Mouse (Mus musculus) heart, embryonic 14.5 days (tissue): ENCODE data around the gene Sirt3. TPM values are rescaled to one million over a fixed set of nuclear protein-coding genes. Genes with fewer than 3 reads are reported as not detected.

Experiments
- ATAC-seq: fragments of 200-750 bp; cut with Nextera tagmentation; 2 replicates; pipeline ENCODE4 v1.8.0; 2017; ENCODE audit warnings: low read depth, moderate TSS enrichment; ENCODE audit not compliant: insufficient number of reproducible peaks, insufficient read depth, low FRiP score
- H3K27ac ChIP-seq, 2 experiments: fragments of 200-500 bp in 1 of 2; fragments of 300-500 bp in 1 of 2; sonication (generic) in 1 of 2; replicated peaks in 1 of 2; 2 replicates each; pipeline ENCODE4 v1.5.1; 2012 to 2014; ENCODE audit warnings: low read depth in 2 of 2, low read length in 2 of 2, control low read depth in 1 of 2, mild to moderate bottlenecking in 1 of 2, mixed read lengths in 1 of 2; ENCODE audit not compliant: control insufficient read depth in 1 of 2, insufficient read depth in 1 of 2
- H3K27me3 ChIP-seq: fragments of 300-500 bp; sonication (generic); 2 replicates; pipeline ENCODE4 v1.6.1; 2014; ENCODE audit warnings: mild to moderate bottlenecking, low read length, control low read depth; ENCODE audit not compliant: control insufficient read depth, insufficient read depth
- H3K36me3 ChIP-seq: fragments of 300-500 bp; sonication (generic); 2 replicates; pipeline ENCODE4 v1.6.1; 2014; ENCODE audit warnings: mild to moderate bottlenecking, control low read depth, low read length, mixed read lengths; ENCODE audit not compliant: control insufficient read depth, insufficient read depth
- H3K4me1 ChIP-seq, 2 experiments: fragments of 200-500 bp in 1 of 2; fragments of 300-500 bp in 1 of 2; sonication (generic) in 1 of 2; 2 replicates each; pipeline ENCODE4 v1.6.1; 2012 to 2014; ENCODE audit warnings: low read length in 2 of 2, control low read depth in 1 of 2, mixed read lengths in 1 of 2; ENCODE audit not compliant: control insufficient read depth in 2 of 2, insufficient read depth in 2 of 2
- H3K4me2 ChIP-seq: fragments of 300-500 bp; sonication (generic); 2 replicates; pipeline ENCODE4 v1.6.1; 2014; ENCODE audit warnings: mild to moderate bottlenecking, low read length
- H3K4me3 ChIP-seq, 2 experiments: fragments of 200-500 bp in 1 of 2; fragments of 300-500 bp in 1 of 2; sonication (generic) in 1 of 2; 2 replicates each; pipeline ENCODE4 v1.5.1; 2012 to 2014; ENCODE audit warnings: low read length in 2 of 2, mild to moderate bottlenecking in 2 of 2, control low read depth in 1 of 2, low read depth in 1 of 2, moderate library complexity in 1 of 2; ENCODE audit not compliant: control insufficient read depth in 1 of 2, insufficient read depth in 1 of 2
- H3K9ac ChIP-seq: fragments of 300-500 bp; sonication (generic); 2 replicates; pipeline ENCODE4 v1.6.1; 2014; ENCODE audit warnings: mild to moderate bottlenecking, low read length
- H3K9me3 ChIP-seq: fragments of 300-500 bp; sonication (generic); 2 replicates; pipeline ENCODE4 v1.6.1; 2016; ENCODE audit warnings: low read length, control low read depth; ENCODE audit not compliant: control insufficient read depth
- WGBS: fragments of 180-500 bp; shearing (Covaris S2); extraction: QIAGEN DNeasy Blood & Tissue Kit; methylation state at CpG from one replicate; pipeline ENCODE4 v1.1.7; 2014; 5-methylcytosine and 5-hydroxymethylcytosine counted together
- polyA plus RNA-seq: library from polyadenylated mRNA; unstranded; fragments of >200 nt; fragmentation: Nextera tagmentation; extraction: Ambion mirVana; gene quantifications from 2 replicates; pipeline ENCODE4 v1.2.1, GENCODE M21; 2014

Sirt3 gene
- polyA plus RNA-seq, 1 experiment from 2014 or later = 48.4 TPM

- no peak overlapping the region for H3K4me2 ChIP-seq
- no peak overlapping the region for H3K27ac ChIP-seq
- ATAC-seq = no peak
- no peaks in the 10 kb centered on the region for H3K27me3 ChIP-seq
- no peak overlapping the region for H3K4me3 ChIP-seq
- WGBS = 72% methylated on average over 13 of the region's 13 CpGs
- no peaks in the 10 kb centered on the region; a peak in 1 of 4 replicates for H3K4me1 ChIP-seq
- no peaks in the 10 kb centered on the region for H3K9me3 ChIP-seq
- no peaks in the 10 kb centered on the region for H3K36me3 ChIP-seq
- no peak overlapping the region for H3K9ac ChIP-seq
Measured at GRCm38 (mm10) chr7:140907131-140907530, 25.0 kb upstream of the Sirt3 start.

GRCm38 (mm10) chr7:140905642-140906081 lies 23.6 kb upstream of the Sirt3 start:
- Histone ChIP-seq H3K9me3 (no peaks in the 10 kb centered on the region), H3K27ac (no peak overlapping the region), H3K4me2 (no peak overlapping the region), H3K27me3 (no peaks in the 10 kb centered on the region), H3K9ac (no peak overlapping the region), H3K36me3 (no peaks in the 10 kb centered on the region), H3K4me3 (no peak overlapping the region), H3K4me1 (peaks cover 4 to 6% of the 10 kb centered on the region in 2 experiments)
- 24% methylated on average over 2 of the region's 2 CpGs for WGBS
- no peak for ATAC-seq

- Histone ChIP-seq H3K27me3 (no peaks in the 10 kb centered on the region), H3K36me3 (peaks cover 13% of the 10 kb centered on the region), H3K4me2 (no peak overlapping the region), H3K9me3 (no peaks in the 10 kb centered on the region), H3K9ac (no peak overlapping the region), H3K4me3 (no peak overlapping the region), H3K4me1 (peaks cover 6 to 8% of the 10 kb centered on the region in 2 experiments), H3K27ac (no peak overlapping the region)
- no peak for ATAC-seq
- WGBS = 24% methylated on average over 13 of the region's 13 CpGs
Measured at GRCm38 (mm10) chr7:140903212-140903611, 21.1 kb upstream of the Sirt3 start.

- peaks cover 23% of the 10 kb centered on the region for H3K36me3 ChIP-seq
- WGBS = 82% methylated on average over 15 of the region's 15 CpGs
- no peak overlapping the region for H3K4me2 ChIP-seq
- no peak overlapping the region for H3K9ac ChIP-seq
- H3K27ac ChIP-seq = no peak overlapping the region
- no peaks in the 10 kb centered on the region for H3K9me3 ChIP-seq
- no peak overlapping the region for H3K4me3 ChIP-seq
- peaks cover 6 to 8% of the 10 kb centered on the region in 2 experiments for H3K4me1 ChIP-seq
- no peak for ATAC-seq
- H3K27me3 ChIP-seq = no peaks in the 10 kb centered on the region
Measured at GRCm38 (mm10) chr7:140902036-140902875, 20.1 kb upstream of the Sirt3 start.

GRCm38 (mm10) chr7:140900220-140900619 lies 18.1 kb upstream of the Sirt3 start, which contains the start of gene Cox8b:
Cox8b (minus strand) TSS chr7:140900446.
- H3K4me3 ChIP-seq = peak within 1 kb of the TSS; percentile 29 to 41
- ATAC-seq = peak; percentile 68
- H3K4me1 ChIP-seq = peaks cover 6 to 8% of the 10 kb centered on the region in 2 experiments
- H3K27me3 ChIP-seq = no peaks in the 10 kb centered on the region
- peak within 1 kb of the TSS; percentile 68 for H3K4me2 ChIP-seq
- H3K27ac ChIP-seq = peak within 1 kb of the TSS; percentile 67 to 89
- peak within 1 kb of the TSS; percentile 75 for H3K9ac ChIP-seq
- H3K36me3 ChIP-seq = peaks cover 42% of the 10 kb centered on the region
- H3K9me3 ChIP-seq = no peaks in the 10 kb centered on the region
- 35% methylated on average over 10 of the region's 10 CpGs for WGBS

- H3K36me3 ChIP-seq = peaks cover 52% of the 10 kb centered on the region
- WGBS = 76% methylated on average over 3 of the region's 3 CpGs
- H3K9ac ChIP-seq = peak overlapping the region; percentile 75
- H3K9me3 ChIP-seq = no peaks in the 10 kb centered on the region
- H3K4me2 ChIP-seq = peak overlapping the region; percentile 68
- H3K4me3 ChIP-seq = peak overlapping the region in 1 of 2 experiments; percentile 41; a peak in 2 of 4 replicates
- H3K4me1 ChIP-seq = peaks cover 6 to 8% of the 10 kb centered on the region in 2 experiments
- no peak for ATAC-seq
- H3K27me3 ChIP-seq = no peaks in the 10 kb centered on the region
- peak overlapping the region in 1 of 2 experiments; percentile 89; a peak in 1 of 4 replicates for H3K27ac ChIP-seq
Measured at GRCm38 (mm10) chr7:140899121-140899520, 17.0 kb upstream of the Sirt3 start.

- ATAC-seq = no peak
- Histone ChIP-seq H3K4me3 (no peak overlapping the region), H3K27me3 (no peaks in the 10 kb centered on the region), H3K27ac (no peak overlapping the region), H3K9ac (no peak overlapping the region), H3K36me3 (peaks cover 64% of the 10 kb centered on the region), H3K9me3 (no peaks in the 10 kb centered on the region), H3K4me1 (peaks cover 6 to 8% of the 10 kb centered on the region in 2 experiments), H3K4me2 (no peak overlapping the region)
- WGBS = 78% methylated on average over 7 of the region's 7 CpGs
Measured at GRCm38 (mm10) chr7:140897863-140898262, 15.8 kb upstream of the Sirt3 start.
